Mouse (Mus musculus) liver, adult 2 months (tissue): ENCODE measurements around the gene Sbno1.

Experiments
- CTCF ChIP-seq: fragments of 200-500 bp; IDR thresholded peaks from 2 replicates; pipeline ENCODE4 v1.5.1; 2011; ENCODE audit warnings: low read depth, low read length, control low read depth
- POLR2A ChIP-seq: fragments of 200-500 bp; IDR thresholded peaks from 2 replicates; pipeline ENCODE4 v1.6.1; 2011; ENCODE audit warnings: low read length, control low read depth; ENCODE audit not compliant: insufficient read depth; ENCODE audit errors: extremely low read depth

- no peak for TF ChIP-seq CTCF
- TF ChIP-seq POLR2A: no peak
These were observed 25.0 kb upstream of the Sbno1 start for GRCm38 (mm10) chr5:124450641-124451340.
